ENCODE assay signal across 9 mouse cellular contexts in genomic region chr7:122133338-122133625, GRCm38 (mm10). TPM values are rescaled to one million over a fixed set of nuclear protein-coding genes. Genes with fewer than 3 reads are reported as not detected.
DNase-seq lines count a peak whose midpoint lies in the region; ATAC-seq and TF ChIP-seq lines count a peak whose summit lies in the region.
"Had no signal": no experiment of that assay in that cellular context is flagged by ENCODE, and none has a peak within 500 bp of the region (broad histone marks: within the 10 kb centered on the region; RNA-seq: fewer than 3 reads in every experiment).

No protein-coding gene starts in this region.

- H3K9me3 ChIP-seq in heart, postnatal 0 days (replicated peaks; ENCODE audit: control insufficient read depth, low read length), result no peaks in the 10 kb centered on the region
- H3K9me3 ChIP-seq in hindbrain, embryonic 12.5 days (replicated peaks), result no peaks in the 10 kb centered on the region
- H3K9me3 ChIP-seq in midbrain, embryonic 12.5 days, result no peaks in the 10 kb centered on the region

- H3K4me2 ChIP-seq in heart, postnatal 0 days (ENCODE audit: low read depth, low read length), result peak overlapping the region; percentile 88
- H3K4me2 ChIP-seq in hindbrain, embryonic 12.5 days (replicated peaks), result peak overlapping the region; percentile 56
- peak overlapping the region; percentile 85 for H3K4me2 ChIP-seq in midbrain, embryonic 12.5 days (replicated peaks)

- DNase-seq in heart, postnatal 0 days (ENCODE audit: low spot score), result no peak
- DNase-seq in heart, adult 9 months (ENCODE audit: low spot score in 2 of 2), result no peak
- no peak for DNase-seq in adrenal gland, postnatal 4 days (ENCODE audit: low spot score in 2 of 2)
- DNase-seq in adrenal gland, adult (ENCODE audit: inconsistent age in 2 of 2, low spot score in 1 of 2), result no peak
- no peak for DNase-seq in layer of hippocampus, postnatal 10 days (ENCODE audit: low spot score in 2 of 2)

- H3K9ac ChIP-seq in heart, postnatal 0 days (replicated peaks; ENCODE audit: low read depth, low read length), result peak overlapping the region; percentile 84
- H3K9ac ChIP-seq in hindbrain, embryonic 12.5 days, result peak overlapping the region; percentile 82
- peak overlapping the region; percentile 81 for H3K9ac ChIP-seq in midbrain, embryonic 12.5 days (replicated peaks)

- 0 out of 2 replicates have a peak, but pooled peaks cover 11% of the 10 kb centered on the region for H3K4me1 ChIP-seq in heart, postnatal 0 days (ENCODE audit: control insufficient read depth, insufficient read depth)
- H3K4me1 ChIP-seq in hindbrain, embryonic 12.5 days, result peaks cover 9% of the 10 kb centered on the region
- H3K4me1 ChIP-seq in midbrain, embryonic 12.5 days, result peaks cover 14% of the 10 kb centered on the region

- ATAC-seq in heart, postnatal 0 days (ENCODE audit: insufficient read depth, low read depth), result no peak
- peak; percentile 12 for ATAC-seq in activated CD4-positive, CD25-positive, alpha-beta regulatory T cell, adult 4 months
- ATAC-seq in hindbrain, embryonic 12.5 days (ENCODE audit: low FRiP score), result no peak; the same call in 1 of the 2 replicates
- no peak for ATAC-seq in midbrain, embryonic 12.5 days (ENCODE audit: low FRiP score, low read depth)

- H3K4me3 ChIP-seq in heart, postnatal 0 days (ENCODE audit: low read depth, low read length), result peak overlapping the region; percentile 87
- peak overlapping the region; percentile 81 for H3K4me3 ChIP-seq in hindbrain, embryonic 12.5 days
- peak overlapping the region; percentile 86 for H3K4me3 ChIP-seq in midbrain, embryonic 12.5 days

- H3K36me3 ChIP-seq in heart, postnatal 0 days (replicated peaks; ENCODE audit: control insufficient read depth, insufficient read depth, low read length), result peaks cover 34% of the 10 kb centered on the region
- peaks cover 38% of the 10 kb centered on the region for H3K36me3 ChIP-seq in hindbrain, embryonic 12.5 days
- H3K36me3 ChIP-seq in midbrain, embryonic 12.5 days, result peaks cover 45% of the 10 kb centered on the region

- peak overlapping the region; percentile 76 for H3K27ac ChIP-seq in heart, postnatal 0 days (ENCODE audit: low read depth)
- H3K27ac ChIP-seq in hindbrain, embryonic 12.5 days, result 0 out of 2 replicates have a peak overlapping the region, but pooled peaks have one; percentile 42
- H3K27ac ChIP-seq in midbrain, embryonic 12.5 days (replicated peaks), result peak overlapping the region; percentile 73; the same call in 1 of the 2 replicates

- 13% methylated on average over 8 of the region's 8 CpGs for WGBS in heart, postnatal 0 days
- WGBS in hindbrain, embryonic 12.5 days, result 18% methylated on average over 8 of the region's 8 CpGs
- 18% methylated on average over 8 of the region's 8 CpGs for WGBS in midbrain, embryonic 12.5 days

- TF ChIP-seq CTCF in heart, postnatal 0 days (IDR thresholded peaks at IDR 0.05; ENCODE audit: low read depth), result no peak

- no peaks in the 10 kb centered on the region for H3K27me3 ChIP-seq in heart, postnatal 0 days (ENCODE audit: control insufficient read depth, insufficient read depth, low read length)
- H3K27me3 ChIP-seq in hindbrain, embryonic 12.5 days, result no peaks in the 10 kb centered on the region
- no peaks in the 10 kb centered on the region for H3K27me3 ChIP-seq in midbrain, embryonic 12.5 days

- TF ChIP-seq EP300 in heart, postnatal 0 days (IDR thresholded peaks at IDR 0.05; ENCODE audit: low read depth), result no peak

RNA-seq across cellular contexts. Expression of gene Dctn5, which starts 0.4 kb away (rescaled TPM):
- 28.9 and 50.0 TPM in 2 replicates for total RNA-seq in heart, postnatal 0 days (2014; rRNA removed; ENCODE audit: low replicate concordance)
- polyA plus RNA-seq in heart, postnatal 0 days (2015; fragmentation: Nextera tagmentation; extraction: Ambion mirVana), result 44.4 and 51.3 TPM in 2 replicates
- 100 to 1,000 TPM; 120 to 122 TPM for polyA plus RNA-seq in activated CD4-positive, CD25-positive, alpha-beta regulatory T cell, adult 4 months (2017; shearing (Covaris generic))
- 124 and 135 TPM in 2 replicates for polyA plus RNA-seq in hindbrain, embryonic 12.5 days (2016; fragmentation: Nextera tagmentation; extraction: Ambion mirVana)
- 129 and 133 TPM in 2 replicates for polyA plus RNA-seq in midbrain, embryonic 12.5 days (2016; fragmentation: Nextera tagmentation; extraction: Ambion mirVana)
- 10 to 100 TPM; 70.7 to 72.0 TPM for total RNA-seq in adrenal gland, postnatal 4 days (2021)
- total RNA-seq in layer of hippocampus, postnatal 10 days (2021), result 100 to 1,000 TPM in 1 of 2 experiments, 10 to 100 TPM in 1; 89.0 to 106 TPM

RNA-seq across cellular contexts. Expression of gene Palb2, which starts 0.5 kb away (rescaled TPM):
- 0.97 and 6.4 TPM in 2 replicates for total RNA-seq in heart, postnatal 0 days (2014; rRNA removed; ENCODE audit: low replicate concordance)
- 2.4 and 3.7 TPM in 2 replicates for polyA plus RNA-seq in heart, postnatal 0 days (2015; fragmentation: Nextera tagmentation; extraction: Ambion mirVana)
- polyA plus RNA-seq in activated CD4-positive, CD25-positive, alpha-beta regulatory T cell, adult 4 months (2017; shearing (Covaris generic)), result 10 to 100 TPM; 10.5 to 10.6 TPM
- 13.3 and 13.5 TPM in 2 replicates for polyA plus RNA-seq in hindbrain, embryonic 12.5 days (2016; fragmentation: Nextera tagmentation; extraction: Ambion mirVana)
- polyA plus RNA-seq in midbrain, embryonic 12.5 days (2016; fragmentation: Nextera tagmentation; extraction: Ambion mirVana), result 19.1 and 20.5 TPM in 2 replicates
- 1 to 10 TPM; 7.1 to 8.1 TPM for total RNA-seq in adrenal gland, postnatal 4 days (2021)
- 1 to 10 TPM; 2.7 to 3.0 TPM for total RNA-seq in layer of hippocampus, postnatal 10 days (2021)

RNA-seq across cellular contexts. Expression of gene Plk1, which starts 26.0 kb away (rescaled TPM):
- 27.8 and 35.5 TPM in 2 replicates for total RNA-seq in heart, postnatal 0 days (2014; rRNA removed; ENCODE audit: low replicate concordance)
- polyA plus RNA-seq in heart, postnatal 0 days (2015; fragmentation: Nextera tagmentation; extraction: Ambion mirVana), result 22.8 and 23.3 TPM in 2 replicates
- 10 to 100 TPM; 11.5 to 23.1 TPM for polyA plus RNA-seq in activated CD4-positive, CD25-positive, alpha-beta regulatory T cell, adult 4 months (2017; shearing (Covaris generic))
- polyA plus RNA-seq in hindbrain, embryonic 12.5 days (2016; fragmentation: Nextera tagmentation; extraction: Ambion mirVana), result 89.9 and 95.2 TPM in 2 replicates
- polyA plus RNA-seq in midbrain, embryonic 12.5 days (2016; fragmentation: Nextera tagmentation; extraction: Ambion mirVana), result 124 and 133 TPM in 2 replicates
- total RNA-seq in adrenal gland, postnatal 4 days (2021), result 10 to 100 TPM; 25.3 to 27.3 TPM
- total RNA-seq in layer of hippocampus, postnatal 10 days (2021), result 1 to 10 TPM; 4.8 to 5.4 TPM

RNA-seq across cellular contexts. Expression of gene Ndufab1, which starts 31.6 kb away (rescaled TPM):
- 181 and 183 TPM in 2 replicates for total RNA-seq in heart, postnatal 0 days (2014; rRNA removed; ENCODE audit: low replicate concordance)
- 2,966 and 3,134 TPM in 2 replicates for polyA plus RNA-seq in heart, postnatal 0 days (2015; fragmentation: Nextera tagmentation; extraction: Ambion mirVana)
- polyA plus RNA-seq in activated CD4-positive, CD25-positive, alpha-beta regulatory T cell, adult 4 months (2017; shearing (Covaris generic)), result 100 to 1,000 TPM; 148 to 236 TPM
- 511 and 556 TPM in 2 replicates for polyA plus RNA-seq in hindbrain, embryonic 12.5 days (2016; fragmentation: Nextera tagmentation; extraction: Ambion mirVana)
- 567 and 632 TPM in 2 replicates for polyA plus RNA-seq in midbrain, embryonic 12.5 days (2016; fragmentation: Nextera tagmentation; extraction: Ambion mirVana)
- total RNA-seq in adrenal gland, postnatal 4 days (2021), result 100 to 1,000 TPM; 367 to 408 TPM
- 100 to 1,000 TPM; 291 to 298 TPM for total RNA-seq in layer of hippocampus, postnatal 10 days (2021)

RNA-seq across cellular contexts. Expression of gene Ern2, which starts 52.7 kb away (rescaled TPM):
- total RNA-seq in heart, postnatal 0 days (2014; rRNA removed; ENCODE audit: low replicate concordance), result not detected in 2 replicates
- polyA plus RNA-seq in heart, postnatal 0 days (2015; fragmentation: Nextera tagmentation; extraction: Ambion mirVana), result 0.07 TPM in 1 of 2 replicates, not detected in the other
- polyA plus RNA-seq in activated CD4-positive, CD25-positive, alpha-beta regulatory T cell, adult 4 months (2017; shearing (Covaris generic)), result not detected
- 0.40 and 0.56 TPM in 2 replicates for polyA plus RNA-seq in hindbrain, embryonic 12.5 days (2016; fragmentation: Nextera tagmentation; extraction: Ambion mirVana)
- 0.29 and 0.32 TPM in 2 replicates for polyA plus RNA-seq in midbrain, embryonic 12.5 days (2016; fragmentation: Nextera tagmentation; extraction: Ambion mirVana)
- under 1 TPM in 1 of 2 experiments, not detected in 1; 0.22 TPM for total RNA-seq in adrenal gland, postnatal 4 days (2021)
- 1 to 10 TPM in 1 of 2 experiments, under 1 TPM in 1; 0.89 to 1.2 TPM for total RNA-seq in layer of hippocampus, postnatal 10 days (2021)
- total RNA-seq: gastrocnemius, adult 18-20 months had no signal
